Mouse (Mus musculus) Muller cell, postnatal 12 days (primary cell): Measurements from ENCODE around the gene Dct.

ENCODE experiments used
- DNase-seq: peaks from one replicate; pipeline ENCODE4 v3.0.0-alpha.2; 2015; ENCODE audit errors: inconsistent ontology term

Gene Dct

DNA sequence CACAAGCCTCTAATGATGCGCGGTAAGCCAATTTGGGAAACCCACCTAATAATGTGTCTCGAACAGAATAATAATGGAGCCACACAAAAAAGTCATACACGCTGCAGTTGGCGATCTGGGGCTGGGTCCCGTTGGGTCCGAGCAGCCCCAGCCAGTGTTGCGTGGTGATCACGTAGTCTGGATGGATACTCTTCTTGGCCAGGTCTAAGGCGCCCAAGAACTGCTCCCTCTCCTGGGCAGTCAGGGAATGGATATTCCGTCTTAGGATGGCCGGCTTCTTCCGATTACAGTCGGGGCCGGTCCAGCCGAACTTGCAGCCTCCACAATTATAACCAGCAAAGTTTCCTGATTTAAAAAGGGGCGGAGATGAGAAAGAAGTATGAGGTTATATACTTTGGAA lies 9.1 kb downstream of the Dct start:
- no peak for DNase-seq

DNA sequence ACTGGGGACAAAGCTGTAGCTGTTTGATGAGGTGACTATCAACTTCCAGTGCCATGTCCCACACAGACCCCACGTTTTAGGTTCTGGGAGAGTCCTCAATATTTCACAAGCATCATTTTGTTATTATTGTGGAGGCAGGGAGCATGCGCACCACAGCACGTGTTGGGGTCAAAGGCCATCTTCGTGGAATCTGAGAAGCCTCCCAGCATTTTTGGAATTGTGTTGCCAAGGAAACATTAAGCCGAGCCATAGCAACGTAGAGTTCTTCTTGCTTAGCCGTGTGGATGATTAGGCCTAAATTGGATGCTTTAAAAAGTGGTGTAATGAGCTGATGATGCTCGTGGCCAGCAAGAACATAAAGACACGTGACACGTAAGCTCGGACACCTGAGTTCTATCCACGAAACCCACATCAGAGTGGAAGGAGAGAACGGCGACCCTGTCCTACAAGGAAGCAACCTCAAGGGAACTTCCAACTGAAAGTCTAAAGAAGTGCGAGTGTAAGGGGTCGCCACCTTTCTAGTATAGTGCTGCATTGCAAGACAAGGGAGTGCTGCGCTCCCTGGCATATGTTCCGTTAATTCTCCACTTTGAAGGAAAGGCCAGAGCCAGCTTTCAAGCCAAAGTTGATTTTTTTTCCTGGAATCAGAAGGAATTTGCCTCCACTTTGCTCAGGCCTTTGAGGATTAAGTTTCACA lies 9.8 kb downstream of the Dct start:
- DNase-seq, result peak; percentile 36

DNA sequence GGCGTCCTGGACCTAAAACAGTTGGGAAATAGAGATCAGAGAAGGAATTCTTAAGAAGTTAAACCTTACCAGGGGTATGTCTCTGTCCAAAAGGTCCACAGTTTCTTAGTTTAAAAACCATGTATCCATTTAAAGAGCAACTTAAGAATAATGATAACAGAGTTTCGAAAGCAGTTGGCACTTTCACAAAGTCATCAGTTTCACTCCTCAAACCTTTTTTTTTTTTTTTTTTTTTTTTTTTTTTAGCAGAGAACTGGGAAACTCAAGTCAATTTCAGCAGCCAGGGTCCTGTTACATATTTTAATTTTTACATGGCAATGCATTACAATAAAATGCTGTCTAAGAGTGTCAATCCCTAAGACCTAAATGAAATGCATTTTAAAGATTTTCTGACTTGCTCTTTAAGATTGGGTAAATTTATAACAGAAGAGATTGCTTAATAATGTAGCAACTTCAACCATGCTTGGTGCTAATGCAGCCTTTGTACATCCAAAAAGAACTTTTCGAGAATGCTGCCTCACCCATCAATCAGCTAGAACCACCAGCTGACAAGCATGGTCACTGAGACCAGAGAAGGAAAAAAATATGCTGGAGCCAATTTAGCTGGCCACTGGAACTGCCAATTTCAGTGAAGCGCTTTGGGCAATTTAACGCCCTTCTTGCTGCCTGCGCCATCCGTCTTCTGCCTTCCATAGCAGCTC lies 11.3 kb downstream of the Dct start:
- DNase-seq, result no peak

DNA sequence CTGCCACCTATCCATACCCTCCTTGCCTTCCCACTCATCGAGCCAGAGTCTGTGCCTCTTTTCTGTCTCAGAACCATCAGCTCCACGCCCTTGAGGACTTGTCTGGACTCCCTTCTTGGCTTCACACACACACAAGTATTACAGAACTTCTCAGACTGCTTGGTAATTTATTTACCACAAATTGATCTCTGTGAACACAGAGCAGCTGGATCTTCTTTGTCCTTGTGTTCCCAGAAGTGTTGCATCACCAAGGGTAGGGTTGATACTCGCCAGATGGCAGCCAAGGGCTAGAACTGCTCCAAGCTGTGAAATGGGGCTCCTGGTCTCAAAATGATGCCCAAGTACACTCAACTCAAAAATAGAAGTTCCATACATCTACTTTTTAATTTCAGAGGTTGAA lies 13.0 kb downstream of the Dct start:
- no peak for DNase-seq

DNA sequence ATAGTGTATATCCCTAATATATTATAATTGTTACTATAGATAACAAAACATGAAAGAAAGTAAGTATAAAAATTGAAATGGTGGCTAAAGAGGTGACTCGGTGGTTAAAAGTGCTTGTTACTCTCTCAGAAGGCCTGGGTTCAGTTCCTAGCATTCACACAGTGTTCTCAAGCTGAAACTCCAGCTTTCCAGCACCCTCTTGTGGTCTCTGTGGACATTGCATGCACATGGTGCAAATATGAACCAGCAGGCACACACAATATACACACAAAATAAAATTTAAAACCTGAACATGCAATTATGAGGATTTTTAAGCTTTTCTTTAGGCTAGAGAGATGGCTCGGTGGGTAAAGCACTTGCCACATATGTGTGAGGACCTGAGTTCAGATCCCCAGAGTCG lies 24.5 kb downstream of the Dct start:
- no peak for DNase-seq

GRCm38 (mm10) chr14:118021867-118022543 lies 30.0 kb downstream of the Dct start:
- DNase-seq, result no peak

GRCm38 (mm10) chr14:118019314-118019713 lies 32.7 kb downstream of the Dct start:
- no peak for DNase-seq

GRCm38 (mm10) chr14:118013237-118013636 lies 38.8 kb downstream of the Dct start:
- DNase-seq, result no peak

DNA sequence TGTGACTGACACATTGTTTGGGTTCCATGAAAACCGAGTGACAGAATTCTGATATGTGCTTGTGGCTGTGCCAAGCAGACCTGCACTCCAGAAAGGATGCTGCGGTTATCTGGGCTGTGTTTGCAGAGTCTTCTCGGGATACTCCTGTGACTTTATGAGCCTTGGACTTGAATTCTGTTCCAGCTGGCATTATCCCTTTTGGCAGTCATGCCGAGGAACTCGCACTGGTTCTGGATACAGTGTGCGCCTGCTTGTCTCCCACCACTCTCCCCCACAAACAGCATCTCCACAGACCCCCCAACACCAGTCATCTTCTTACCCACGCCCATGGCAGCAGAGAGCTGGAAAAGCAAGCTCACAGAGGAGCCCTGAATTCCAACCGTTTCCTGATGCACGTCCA lies 42.5 kb downstream of the Dct start:
- no peak for DNase-seq

GRCm38 (mm10) chr14:118005697-118006096 lies 46.3 kb downstream of the Dct start:
- DNase-seq, result peak; percentile 33

DNA sequence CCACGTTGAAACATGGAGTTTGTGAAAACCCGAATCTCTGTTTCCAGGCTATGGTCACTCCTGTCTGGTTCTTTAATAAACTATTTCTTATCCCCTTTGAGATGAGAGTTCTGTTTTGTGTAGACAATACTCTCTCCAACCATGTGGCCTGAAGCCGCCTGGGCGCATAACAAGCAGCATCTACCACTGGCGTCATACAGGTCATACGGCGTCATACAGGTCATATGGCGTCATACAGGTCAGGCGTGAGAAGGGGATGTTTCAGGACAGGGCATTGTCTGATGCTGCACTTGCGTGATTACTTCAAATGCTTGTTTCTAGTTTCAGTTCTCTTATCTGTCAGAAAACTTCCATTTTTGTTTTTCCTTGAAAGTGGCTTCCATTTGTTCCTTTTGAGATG lies 47.6 kb downstream of the Dct start:
- no peak for DNase-seq

GRCm38 (mm10) chr14:117993845-117994244 lies 58.2 kb downstream of the Dct start:
- peak; percentile 16 for DNase-seq

GRCm38 (mm10) chr14:117992600-117993256 lies 59.3 kb downstream of the Dct start:
- DNase-seq, result no peak

GRCm38 (mm10) chr14:117990203-117990602 lies 61.8 kb downstream of the Dct start:
- no peak for DNase-seq

DNA sequence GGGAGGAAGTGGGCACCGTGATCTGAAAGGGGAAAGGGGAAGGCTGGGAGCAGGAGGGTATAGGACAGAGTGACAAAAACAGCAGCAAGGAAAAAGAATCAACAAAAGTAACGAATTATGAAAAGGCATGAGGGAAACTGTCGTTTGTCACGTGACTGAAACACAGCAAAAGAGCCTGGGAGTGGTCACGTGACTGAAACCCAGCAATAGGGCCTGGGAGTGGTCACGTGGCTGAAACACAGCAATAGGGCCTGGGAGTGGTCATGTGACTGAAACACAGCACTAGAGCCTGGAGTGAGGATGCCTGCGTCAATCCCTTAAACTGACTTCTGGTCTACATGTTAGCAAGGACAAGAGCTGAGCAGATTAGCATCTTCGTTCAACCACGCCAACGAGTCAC lies 63.6 kb downstream of the Dct start:
- no peak for DNase-seq

- no peak for DNase-seq
These were observed 70.5 kb downstream of the Dct start for GRCm38 (mm10) chr14:117981532-117981931.

- DNase-seq, result no peak
These were observed 79.5 kb downstream of the Dct start for GRCm38 (mm10) chr14:117972576-117972975.
